Mouse (Mus musculus) bone marrow, adult 2 months (tissue): ENCODE measurements at regions not wholly inside any gene's neighbourhood (a gene's known extent, or its start where the extent isn't known, plus 50 kb on each side); places are given as distances from the start of the nearest gene placed in this dataset.
"Not testable (repeated sequence)": the region's sequence is repeated elsewhere in the genome, so short reads cannot be mapped to it uniquely, and the experiment has no call there.

Experiments
- H3K27ac ChIP-seq: fragments of 200-500 bp; 2 replicates; pipeline ENCODE4 v1.5.1; 2012; ENCODE audit warnings: low read depth, mild to moderate bottlenecking, control low read depth, inconsistent platforms, low read length; ENCODE audit not compliant: control insufficient read depth, poor library complexity, insufficient read depth
- H3K4me1 ChIP-seq: fragments of 200-500 bp; 2 replicates; pipeline ENCODE4 v1.6.1; 2011; ENCODE audit warnings: low read length; ENCODE audit not compliant: control insufficient read depth, insufficient read depth
- H3K4me3 ChIP-seq: fragments of 200-500 bp; replicated peaks from 2 replicates; pipeline ENCODE3; 2011; ENCODE audit warnings: mild to moderate bottlenecking, low read depth, low read length, control low read depth; ENCODE audit not compliant: control insufficient read depth
- CTCF ChIP-seq: fragments of 200-500 bp; IDR thresholded peaks from 2 replicates; pipeline ENCODE4 v1.5.1; 2011; ENCODE audit warnings: low read length, control low read depth; ENCODE audit not compliant: control insufficient read depth, insufficient read depth
- POLR2A ChIP-seq: fragments of 200-500 bp; IDR thresholded peaks from 2 replicates; pipeline ENCODE4 v1.6.1; 2011; ENCODE audit warnings: low read depth, mild to moderate bottlenecking, control low read depth, low read length, borderline replicate concordance; ENCODE audit not compliant: control insufficient read depth
- WGBS: fragments of 180-500 bp; shearing (Covaris S2); methylation state at CpG from one replicate; pipeline ENCODE4 v1.1.7; 2018; 5-methylcytosine and 5-hydroxymethylcytosine counted together

DNA sequence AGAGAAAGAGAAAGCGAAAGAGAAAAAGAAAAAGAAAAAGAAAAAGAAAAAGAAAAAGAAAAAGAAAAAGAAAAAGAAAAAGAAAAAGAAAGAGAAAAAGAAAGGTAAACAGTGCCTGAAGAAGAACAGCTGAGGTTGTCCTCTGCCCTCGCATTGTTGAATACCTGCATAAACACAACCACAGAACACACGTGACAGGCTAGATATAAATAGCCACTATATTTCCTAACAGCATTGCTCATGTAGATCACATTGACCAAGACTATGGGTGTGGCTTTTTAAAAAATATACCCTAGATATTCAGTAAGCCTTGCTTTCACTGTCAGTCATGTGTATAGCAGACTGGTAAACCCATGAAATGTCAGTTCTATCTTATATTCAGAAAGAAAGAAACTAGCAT lies 211.5 kb downstream of the Basp1 start:
- TF ChIP-seq POLR2A (no peak), CTCF (no peak)
- no peaks in the 10 kb centered on the region for H3K4me1 ChIP-seq
- H3K4me3 ChIP-seq = no peak overlapping the region
- 53% methylated on average over 3 of the region's 3 CpGs for WGBS
- H3K27ac ChIP-seq = no peak overlapping the region

DNA sequence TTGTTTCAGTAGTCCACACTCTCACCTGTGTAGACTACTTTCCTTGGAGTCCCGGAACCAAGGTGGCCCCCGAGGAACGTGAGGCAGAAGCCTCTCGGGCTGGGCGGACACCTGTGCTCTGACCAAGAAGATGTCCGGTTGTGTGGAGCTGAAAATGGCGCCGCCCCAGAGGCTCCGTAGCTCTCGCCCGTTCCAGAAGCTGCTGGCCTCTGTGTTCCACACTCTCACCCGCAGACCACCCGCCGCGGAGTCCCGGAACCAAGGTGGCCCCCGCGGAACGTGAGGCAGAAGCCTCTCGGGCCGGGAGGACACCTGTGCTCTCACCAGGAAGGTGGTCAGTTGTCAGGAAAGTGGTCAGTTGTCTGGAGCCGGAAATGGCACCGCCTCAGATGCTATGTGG lies 213.3 kb downstream of the Basp1 start:
- H3K4me1 ChIP-seq, H3K27ac ChIP-seq, H3K4me3 ChIP-seq: not testable (repeated sequence)
- 84% methylated on average over 23 of the region's 23 CpGs for WGBS

DNA sequence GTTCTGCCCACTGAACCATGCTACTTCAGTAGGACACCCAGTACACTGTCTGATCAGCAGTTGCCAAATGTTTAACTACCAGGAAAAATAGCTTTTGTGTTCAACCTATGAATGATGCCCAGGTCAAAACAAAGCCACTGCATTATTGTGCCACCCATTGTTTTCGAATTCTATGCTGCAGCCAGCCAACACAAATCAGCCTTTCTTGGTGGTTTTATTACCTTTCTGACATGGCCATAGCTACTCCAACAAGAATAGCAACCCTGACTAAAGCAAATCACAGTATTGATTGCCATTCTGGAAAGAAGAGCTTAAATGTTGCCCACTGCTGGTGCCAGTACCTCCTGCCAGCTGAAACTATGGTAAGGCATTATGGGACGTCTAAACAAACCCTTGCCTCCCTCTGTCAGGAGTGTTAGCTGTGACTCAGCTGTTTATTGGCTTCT lies 225.7 kb downstream of the Basp1 start:
- 57% methylated on average over 2 of the region's 2 CpGs for WGBS
- H3K4me1 ChIP-seq = no peaks in the 10 kb centered on the region
- TF ChIP-seq CTCF = no peak
- TF ChIP-seq POLR2A = no peak

DNA sequence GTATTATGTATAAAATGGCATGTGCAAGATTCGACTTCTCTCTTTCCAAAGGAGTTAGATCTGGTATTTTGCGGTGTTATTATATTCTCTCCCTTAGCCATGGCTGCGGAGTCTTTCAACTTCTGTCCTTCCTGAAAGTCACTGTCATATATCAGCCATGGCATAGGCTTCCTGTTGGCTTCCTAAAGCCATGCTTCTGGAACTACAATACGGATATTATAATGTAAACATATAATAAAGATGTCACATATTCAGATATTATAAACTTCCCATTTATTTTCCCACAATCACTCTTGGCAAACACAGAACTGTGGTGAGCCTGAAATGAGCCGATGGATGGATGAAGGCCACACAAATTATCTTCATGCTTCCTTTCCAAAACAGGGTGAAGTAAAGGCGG lies 240.8 kb downstream of the Basp1 start:
- H3K4me1 ChIP-seq = no peaks in the 10 kb centered on the region
- no peak overlapping the region for H3K4me3 ChIP-seq
- H3K27ac ChIP-seq = no peak overlapping the region
- TF ChIP-seq CTCF = no peak
- TF ChIP-seq POLR2A = no peak
- 84% methylated on average over 6 of the region's 6 CpGs for WGBS

More for the DNA sequence above, 225.7 kb downstream of the Basp1 start:
- H3K27ac ChIP-seq = no peak overlapping the region
- H3K4me3 ChIP-seq = no peak overlapping the region

DNA sequence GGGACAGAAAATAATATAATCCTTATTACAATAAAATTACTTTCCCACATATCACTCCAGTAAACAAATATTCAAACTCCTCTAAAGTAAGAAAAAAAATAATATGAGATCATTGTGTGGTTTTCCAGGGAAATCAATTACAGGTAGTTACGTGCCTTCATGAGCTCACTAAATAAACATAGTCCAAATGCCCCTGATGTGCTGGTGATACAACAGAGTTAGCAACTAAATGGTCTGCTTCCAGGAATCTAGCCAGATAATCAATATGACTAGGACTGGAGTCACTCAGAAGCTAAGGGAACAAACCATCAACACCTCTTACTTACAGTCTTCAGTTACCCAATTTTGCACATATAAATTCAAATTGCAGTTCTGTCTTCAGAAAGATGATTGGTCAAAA lies 267.2 kb downstream of the Basp1 start:
- Histone ChIP-seq H3K27ac (no peak overlapping the region), H3K4me3 (no peak overlapping the region), H3K4me1 (no peaks in the 10 kb centered on the region)
- 78% methylated on average over 1 of the region's 1 CpGs for WGBS
- no peak for TF ChIP-seq POLR2A
- no peak for TF ChIP-seq CTCF

DNA sequence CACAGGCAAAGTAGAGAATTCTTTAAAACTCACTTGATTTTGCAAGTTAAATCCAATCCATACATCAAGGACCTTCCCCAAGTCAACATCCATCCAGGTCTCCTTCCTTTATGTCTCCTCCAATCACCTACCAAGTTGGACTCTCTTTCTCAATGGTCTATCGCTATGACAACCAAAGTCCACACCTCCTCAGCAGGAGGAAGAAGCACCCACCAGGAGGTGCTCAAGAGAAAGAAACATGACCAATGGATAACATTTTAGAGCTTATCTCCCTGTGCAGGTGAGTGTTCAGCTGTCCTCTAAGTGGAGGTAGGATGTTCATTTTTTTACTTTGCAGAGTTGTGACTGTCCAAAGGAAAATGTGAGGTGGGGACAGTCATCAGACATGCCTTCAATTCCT lies 269.3 kb downstream of the Basp1 start:
- TF ChIP-seq CTCF = no peak
- no peak for TF ChIP-seq POLR2A
- WGBS = 40% methylated on average over 1 of the region's 1 CpGs
- Histone ChIP-seq H3K4me1 (no peaks in the 10 kb centered on the region), H3K27ac (no peak overlapping the region), H3K4me3 (no peak overlapping the region)

DNA sequence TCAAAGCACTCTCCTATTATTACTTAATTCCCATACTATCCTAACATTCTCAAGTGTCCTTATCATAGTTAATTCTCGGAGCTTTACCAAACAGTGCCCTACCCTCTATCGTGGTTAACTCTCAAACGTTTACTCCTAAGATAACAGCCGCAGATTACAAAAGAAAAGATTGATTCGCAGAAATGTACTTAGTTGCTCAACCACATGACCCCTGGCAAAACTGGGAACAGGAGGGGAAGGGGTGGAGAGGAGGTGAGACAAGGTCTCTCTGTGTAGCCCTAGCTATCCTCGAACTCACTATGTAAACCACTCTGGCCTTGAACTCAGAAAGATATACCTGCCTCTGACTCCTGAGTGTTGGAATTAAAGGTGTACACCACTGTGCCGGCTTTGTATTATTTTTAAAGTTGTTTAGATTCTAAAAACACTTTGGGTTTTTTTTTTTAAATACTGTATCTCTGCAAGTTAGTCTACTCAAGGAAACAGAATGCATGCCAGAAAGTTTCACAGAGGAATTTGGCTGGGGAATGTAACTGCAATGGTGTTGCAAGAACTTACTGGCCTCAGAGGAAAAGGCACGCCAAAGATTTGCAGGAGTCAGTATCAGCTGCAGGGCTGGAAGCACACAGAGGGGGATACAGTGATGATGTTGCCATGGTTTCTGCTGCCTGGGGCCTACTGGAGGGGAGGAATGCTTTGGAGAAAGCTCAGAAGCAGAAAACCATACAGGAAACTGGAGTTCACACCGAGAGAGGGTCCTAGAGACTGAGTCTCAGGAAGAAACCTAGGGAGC lies 273.0 kb downstream of the Basp1 start:
- 57% methylated on average over 9 of the region's 9 CpGs for WGBS
- TF ChIP-seq POLR2A (no peak), CTCF (no peak)
- no peaks in the 10 kb centered on the region for H3K4me1 ChIP-seq
- H3K27ac ChIP-seq = no peak overlapping the region
- H3K4me3 ChIP-seq = no peak overlapping the region

DNA sequence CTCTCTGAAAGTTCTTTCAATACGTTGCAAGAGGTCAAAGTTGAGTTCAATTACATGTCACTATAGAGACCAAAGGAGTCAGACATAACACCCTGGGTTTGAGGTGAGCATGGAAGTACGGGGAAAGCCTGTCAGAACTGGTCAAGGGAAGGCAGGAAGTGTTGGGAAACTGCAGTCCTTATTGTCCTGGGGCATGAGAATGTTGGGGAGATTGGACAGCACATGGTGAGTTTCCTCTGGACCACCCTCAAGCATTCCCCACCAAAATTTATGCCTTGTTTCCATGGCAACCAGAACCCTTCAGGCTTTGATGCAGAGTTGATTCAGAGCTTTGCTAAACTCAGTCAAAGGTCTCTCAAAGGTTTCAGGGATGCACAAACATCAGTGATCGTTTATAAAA lies 276.5 kb downstream of the Basp1 start:
- 54% methylated on average over 3 of the region's 3 CpGs for WGBS
- Histone ChIP-seq H3K4me3 (no peak overlapping the region), H3K4me1 (no peaks in the 10 kb centered on the region), H3K27ac (no peak overlapping the region)
- TF ChIP-seq CTCF = no peak
- no peak for TF ChIP-seq POLR2A

DNA sequence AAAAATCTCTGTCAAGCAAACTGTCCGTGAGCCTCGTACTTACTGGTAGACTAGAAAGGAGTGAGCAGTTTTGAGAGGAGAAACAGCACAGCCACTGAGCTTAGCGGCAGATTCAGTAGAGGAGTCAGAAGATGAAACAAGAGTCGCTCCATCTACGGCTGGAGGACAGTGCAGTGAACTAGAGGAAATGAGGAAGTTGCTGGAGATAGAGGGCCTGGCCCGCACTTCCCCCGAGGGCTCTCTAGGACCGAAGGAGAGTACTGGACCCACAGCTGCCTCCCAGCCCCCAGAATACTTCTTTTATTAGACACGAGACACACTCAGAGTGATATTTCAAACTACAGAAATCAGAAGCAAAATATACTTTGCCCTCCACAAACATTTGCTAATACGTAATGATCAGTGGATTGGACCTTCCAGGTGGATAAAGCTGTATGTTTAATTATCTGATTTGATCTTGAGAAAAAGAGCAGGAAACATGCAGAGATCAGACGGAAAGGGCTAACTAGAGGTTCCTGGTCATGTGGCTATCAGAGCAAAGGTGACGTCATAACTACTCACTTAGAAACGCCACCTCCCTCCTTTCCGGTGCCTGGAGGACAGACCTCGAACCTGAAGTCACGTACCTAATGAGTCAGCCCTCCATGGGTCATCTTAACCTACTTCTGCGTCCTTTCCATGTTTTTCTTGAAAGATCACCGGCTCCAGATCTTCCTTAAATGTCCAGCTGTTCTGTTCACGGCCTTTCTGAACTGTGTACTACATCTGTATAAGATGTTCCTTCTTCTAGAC lies 277.9 kb downstream of the Basp1 start:
- WGBS = 51% methylated on average over 19 of the region's 19 CpGs
- TF ChIP-seq POLR2A = no peak
- TF ChIP-seq CTCF = no peak
- Histone ChIP-seq H3K4me1 (no peaks in the 10 kb centered on the region), H3K4me3 (no peak overlapping the region), H3K27ac (no peak overlapping the region)
